Mouse (Mus musculus): ENCODE data around the gene Sco1. TPM values are rescaled to one million over a fixed set of nuclear protein-coding genes. Genes with fewer than 3 reads are reported as not detected.
"Not testable (repeated sequence)": the region's sequence is repeated elsewhere in the genome, so short reads cannot be mapped to it uniquely, and the experiment has no call there.

The Sco1 gene
- polyA plus RNA-seq, 1 experiment from 2014 or later = 18.7 TPM

- H3K27ac ChIP-seq; H3K4me3 ChIP-seq (replicated peaks); H3K9ac ChIP-seq; ATAC-seq (ENCODE audit: insufficient read depth, low FRiP score, low read depth); H3K4me2 ChIP-seq; H3K27me3 ChIP-seq (replicated peaks); H3K9me3 ChIP-seq; H3K36me3 ChIP-seq; H3K4me1 ChIP-seq: not testable (repeated sequence)
- WGBS = 86% methylated on average over 12 of the region's 12 CpGs
Measured at GRCm38 (mm10) chr11:67092354-67092753, 39.9 kb downstream of the Sco1 start.

- Histone ChIP-seq H3K27me3 (replicated peaks) (no peaks in the 10 kb centered on the region), H3K36me3 (no peaks in the 10 kb centered on the region), H3K9ac (no peak overlapping the region), H3K27ac (no peak overlapping the region), H3K4me2 (no peak overlapping the region), H3K9me3 (no peaks in the 10 kb centered on the region), H3K4me3 (replicated peaks) (no peak overlapping the region), H3K4me1 (no peaks in the 10 kb centered on the region)
- 74% methylated on average over 9 of the region's 9 CpGs for WGBS
- ATAC-seq (ENCODE audit: insufficient read depth, low FRiP score, low read depth) = no peak
Measured at GRCm38 (mm10) chr11:67093201-67093600, 40.7 kb downstream of the Sco1 start.

- Histone ChIP-seq H3K4me2 (no peak overlapping the region), H3K36me3 (no peaks in the 10 kb centered on the region), H3K9ac (no peak overlapping the region), H3K9me3 (no peaks in the 10 kb centered on the region), H3K27me3 (replicated peaks) (no peaks in the 10 kb centered on the region), H3K4me3 (replicated peaks) (no peak overlapping the region), H3K4me1 (no peaks in the 10 kb centered on the region), H3K27ac (no peak overlapping the region)
- 89% methylated on average over 5 of the region's 5 CpGs for WGBS
- no peak for ATAC-seq (ENCODE audit: insufficient read depth, low FRiP score, low read depth)
Measured at GRCm38 (mm10) chr11:67093652-67094051, 41.2 kb downstream of the Sco1 start.

GRCm38 (mm10) chr11:67094470-67094869 is 42.0 kb downstream of the Sco1 start:
- Histone ChIP-seq H3K36me3 (no peaks in the 10 kb centered on the region), H3K9ac (no peak overlapping the region), H3K27ac (no peak overlapping the region), H3K4me3 (replicated peaks) (no peak overlapping the region), H3K4me1 (no peaks in the 10 kb centered on the region), H3K27me3 (replicated peaks) (no peaks in the 10 kb centered on the region), H3K9me3 (no peaks in the 10 kb centered on the region), H3K4me2 (no peak overlapping the region)
- no peak for ATAC-seq (ENCODE audit: insufficient read depth, low FRiP score, low read depth)
- whole genome bisulfite sequencing = 59% methylated on average over 29 of the region's 29 CpGs

GRCm38 (mm10) chr11:67097709-67098108 is 45.2 kb downstream of the Sco1 start:
- H3K4me3 ChIP-seq (replicated peaks) = no peak overlapping the region
- no peak overlapping the region for H3K27ac ChIP-seq
- H3K9me3 ChIP-seq = no peaks in the 10 kb centered on the region
- no peaks in the 10 kb centered on the region for H3K4me1 ChIP-seq
- ATAC-seq (ENCODE audit: insufficient read depth, low FRiP score, low read depth) = no peak
- no peak overlapping the region for H3K9ac ChIP-seq
- H3K4me2 ChIP-seq = no peak overlapping the region
- no peaks in the 10 kb centered on the region for H3K27me3 ChIP-seq (replicated peaks)
- no peaks in the 10 kb centered on the region for H3K36me3 ChIP-seq
- 92% methylated on average over 10 of the region's 10 CpGs for WGBS

GRCm38 (mm10) chr11:67098427-67098826 is 46.0 kb downstream of the Sco1 start:
- no peak overlapping the region for H3K27ac ChIP-seq
- no peak overlapping the region for H3K4me3 ChIP-seq (replicated peaks)
- WGBS = 79% methylated on average over 11 of the region's 11 CpGs
- H3K9me3 ChIP-seq = no peaks in the 10 kb centered on the region
- ATAC-seq (ENCODE audit: insufficient read depth, low FRiP score, low read depth) = no peak
- H3K4me1 ChIP-seq = no peaks in the 10 kb centered on the region
- no peak overlapping the region for H3K9ac ChIP-seq
- H3K36me3 ChIP-seq = no peaks in the 10 kb centered on the region
- H3K4me2 ChIP-seq = no peak overlapping the region
- H3K27me3 ChIP-seq (replicated peaks) = no peaks in the 10 kb centered on the region

- no peak for ATAC-seq (ENCODE audit: insufficient read depth, low FRiP score, low read depth)
- 93% methylated on average over 16 of the region's 16 CpGs for WGBS
- H3K4me1 ChIP-seq = no peaks in the 10 kb centered on the region
Measured at GRCm38 (mm10) chr11:67099241-67099640, 46.8 kb downstream of the Sco1 start.

GRCm38 (mm10) chr11:67100169-67100568 is 47.7 kb downstream of the Sco1 start:
- no peak overlapping the region for H3K4me2 ChIP-seq
- WGBS = 32% methylated on average over 6 of the region's 6 CpGs
- no peaks in the 10 kb centered on the region for H3K36me3 ChIP-seq
- H3K9ac ChIP-seq = no peak overlapping the region
- no peak overlapping the region for H3K27ac ChIP-seq
- ATAC-seq (ENCODE audit: insufficient read depth, low FRiP score, low read depth) = no peak
- H3K4me1 ChIP-seq = no peaks in the 10 kb centered on the region
- H3K4me3 ChIP-seq (replicated peaks) = no peak overlapping the region
- H3K9me3 ChIP-seq = no peaks in the 10 kb centered on the region
- H3K27me3 ChIP-seq (replicated peaks) = no peaks in the 10 kb centered on the region

More at GRCm38 (mm10) chr11:67099241-67099640, 46.8 kb downstream of the Sco1 start:
- H3K4me2 ChIP-seq = no peak overlapping the region
- no peak overlapping the region for H3K27ac ChIP-seq
- H3K27me3 ChIP-seq (replicated peaks) = no peaks in the 10 kb centered on the region
- H3K4me3 ChIP-seq (replicated peaks) = no peak overlapping the region
- no peaks in the 10 kb centered on the region for H3K36me3 ChIP-seq
- no peak overlapping the region for H3K9ac ChIP-seq
- no peaks in the 10 kb centered on the region for H3K9me3 ChIP-seq

- no peaks in the 10 kb centered on the region for H3K36me3 ChIP-seq
- no peaks in the 10 kb centered on the region for H3K27me3 ChIP-seq (replicated peaks)
- H3K4me2 ChIP-seq = no peak overlapping the region
- H3K27ac ChIP-seq = no peak overlapping the region
- no peaks in the 10 kb centered on the region for H3K9me3 ChIP-seq
- ATAC-seq (ENCODE audit: insufficient read depth, low FRiP score, low read depth) = no peak
- H3K4me3 ChIP-seq (replicated peaks) = no peak overlapping the region
- 35% methylated on average over 6 of the region's 8 CpGs for WGBS
- no peak overlapping the region for H3K9ac ChIP-seq
- no peaks in the 10 kb centered on the region for H3K4me1 ChIP-seq
Measured at GRCm38 (mm10) chr11:67101713-67102112, 49.2 kb downstream of the Sco1 start.

GRCm38 (mm10) chr11:67103256-67103655 is 50.8 kb downstream of the Sco1 start:
- Histone ChIP-seq H3K9me3 (no peaks in the 10 kb centered on the region), H3K4me1 (no peaks in the 10 kb centered on the region), H3K27me3 (replicated peaks) (no peaks in the 10 kb centered on the region), H3K36me3 (no peaks in the 10 kb centered on the region), H3K9ac (no peak overlapping the region), H3K27ac (no peak overlapping the region), H3K4me3 (replicated peaks) (no peak overlapping the region), H3K4me2 (no peak overlapping the region)
- 75% methylated on average over 9 of the region's 9 CpGs for WGBS
- ATAC-seq (ENCODE audit: insufficient read depth, low FRiP score, low read depth) = no peak

GRCm38 (mm10) chr11:67104242-67104641 is 51.8 kb downstream of the Sco1 start:
- Histone ChIP-seq H3K4me1 (no peaks in the 10 kb centered on the region), H3K4me3 (replicated peaks) (no peak overlapping the region), H3K27me3 (replicated peaks) (no peaks in the 10 kb centered on the region), H3K9me3 (no peaks in the 10 kb centered on the region), H3K36me3 (no peaks in the 10 kb centered on the region), H3K9ac (no peak overlapping the region), H3K4me2 (no peak overlapping the region), H3K27ac (no peak overlapping the region)
- WGBS = 73% methylated on average over 1 of the region's 1 CpGs
- ATAC-seq (ENCODE audit: insufficient read depth, low FRiP score, low read depth) = no peak

- Histone ChIP-seq H3K4me3 (replicated peaks) (no peak overlapping the region), H3K27me3 (replicated peaks) (no peaks in the 10 kb centered on the region), H3K4me2 (no peak overlapping the region), H3K36me3 (no peaks in the 10 kb centered on the region), H3K9me3 (no peaks in the 10 kb centered on the region), H3K4me1 (no peaks in the 10 kb centered on the region), H3K9ac (no peak overlapping the region), H3K27ac (no peak overlapping the region)
- whole genome bisulfite sequencing = 67% methylated on average over 11 of the region's 11 CpGs
- ATAC-seq (ENCODE audit: insufficient read depth, low FRiP score, low read depth) = no peak
Measured at GRCm38 (mm10) chr11:67104714-67105113, 52.2 kb downstream of the Sco1 start.

GRCm38 (mm10) chr11:67105689-67106088 is 53.2 kb downstream of the Sco1 start:
- no peaks in the 10 kb centered on the region for H3K27me3 ChIP-seq (replicated peaks)
- no peak overlapping the region for H3K4me2 ChIP-seq
- no peak overlapping the region for H3K9ac ChIP-seq
- no peak overlapping the region for H3K4me3 ChIP-seq (replicated peaks)
- H3K4me1 ChIP-seq = no peaks in the 10 kb centered on the region
- no peaks in the 10 kb centered on the region for H3K9me3 ChIP-seq
- 41% methylated on average over 4 of the region's 4 CpGs for WGBS
- no peak for ATAC-seq (ENCODE audit: insufficient read depth, low FRiP score, low read depth)
- no peak overlapping the region for H3K27ac ChIP-seq
- H3K36me3 ChIP-seq = no peaks in the 10 kb centered on the region

Measured in stomach, embryonic 15.5 days (tissue).